Mouse (Mus musculus): ENCODE results near the gene Fhit.

GRCm38 (mm10) chr14:10405346-10405745, 756.5 kb downstream of the Fhit start:
- TF ChIP-seq CTCF (IDR thresholded peaks at IDR 0.05; ENCODE audit: insufficient read depth, low read length) (no peak), POLR2A (IDR thresholded peaks at IDR 0.05; ENCODE audit: borderline replicate concordance, extremely low read depth, low read depth, low read length) (no peak)
